Mouse (Mus musculus) CH12.LX (cell line): ENCODE results near the gene Rnf43. TPM values are rescaled to one million over a fixed set of nuclear protein-coding genes. Genes with fewer than 3 reads are reported as not detected.

Source experiments
- DNase-seq: peaks from one replicate; pipeline ENCODE4 v3.0.0-alpha.2; 2013; ENCODE audit errors: extremely low read depth
- H3K27ac ChIP-seq: 2 replicates; pipeline ENCODE4 v1.5.1; 2012; ENCODE audit warnings: low read depth, mild to moderate bottlenecking, control low read depth, moderate library complexity; ENCODE audit not compliant: insufficient read depth
- H3K27me3 ChIP-seq: replicated peaks from 2 replicates; pipeline ENCODE3; 2012; ENCODE audit warnings: inconsistent platforms
- H3K36me3 ChIP-seq, 2 experiments: replicated peaks in 1 of 2; 2 replicates each; pipeline versions ENCODE3 to v1.6.1; 2012; ENCODE audit warnings: inconsistent platforms in 1 of 2, low read length in 1 of 2, mild to moderate bottlenecking in 1 of 2, mixed read lengths in 1 of 2, moderate library complexity in 1 of 2; ENCODE audit not compliant: control insufficient read depth in 1 of 2, insufficient read depth in 1 of 2
- H3K4me1 ChIP-seq, 2 experiments: 2 replicates each; pipeline ENCODE4 v1.6.1; 2012; ENCODE audit warnings: inconsistent platforms in 1 of 2, moderate library complexity in 1 of 2; ENCODE audit not compliant: insufficient read depth in 2 of 2, control insufficient read depth in 1 of 2
- H3K4me2 ChIP-seq: 2 replicates; pipeline ENCODE4 v1.6.1; 2012; ENCODE audit warnings: low read depth, mild to moderate bottlenecking, control low read depth; ENCODE audit not compliant: poor library complexity, insufficient read depth, severe bottlenecking
- H3K4me3 ChIP-seq, 3 experiments: fragments of 150-350 bp in 1 of 3; sonication (generic) in 1 of 3; replicated peaks in 1 of 3; 2 replicates each; pipeline versions ENCODE3 to v1.5.1; 2011 to 2012; ENCODE audit warnings: low read depth in 2 of 3, low read length in 2 of 3, mild to moderate bottlenecking in 2 of 3, moderate library complexity in 2 of 3, control low read depth in 1 of 3, improper control_type of control experiment in 1 of 3, inconsistent platforms in 1 of 3, mixed read lengths in 1 of 3; ENCODE audit not compliant: poor library complexity in 1 of 3
- H3K79me2 ChIP-seq: replicated peaks from 2 replicates; pipeline ENCODE4 v1.6.1; 2012; ENCODE audit warnings: mild to moderate bottlenecking, moderate library complexity; ENCODE audit not compliant: control insufficient read depth, poor library complexity, insufficient read depth, severe bottlenecking; ENCODE audit errors: extremely low read depth
- H3K9ac ChIP-seq: 2 replicates; pipeline ENCODE4 v1.6.1; 2012; ENCODE audit warnings: low read depth, mild to moderate bottlenecking, control low read depth, moderate library complexity; ENCODE audit not compliant: insufficient read depth
- H3K9me3 ChIP-seq: replicated peaks from 2 replicates; pipeline ENCODE3; 2012; ENCODE audit warnings: low read length, inconsistent platforms, mixed read lengths
- CHD2 ChIP-seq: IDR thresholded peaks from 2 replicates; pipeline ENCODE4 v1.6.1; 2011; ENCODE audit warnings: low read length, improper control_type of control experiment
- CTCF ChIP-seq, 2 experiments: IDR thresholded peaks in 1 of 2; conservative IDR thresholded peaks in 1 of 2; 2 replicates each; pipeline ENCODE4 v1.5.1; 2011 to 2012; ENCODE audit warnings: low read depth in 2 of 2, low read length in 2 of 2, improper control_type of control experiment in 1 of 2, inconsistent platforms in 1 of 2, mild to moderate bottlenecking in 1 of 2, moderate library complexity in 1 of 2
- E2F4 ChIP-seq: IDR thresholded peaks from 2 replicates; pipeline ENCODE4 v1.6.1; 2011; ENCODE audit warnings: low read depth, low read length, improper control_type of control experiment; ENCODE audit not compliant: insufficient replicate concordance
- ELF1 ChIP-seq: IDR thresholded peaks from 2 replicates; pipeline ENCODE4 v1.6.1; 2014; ENCODE audit warnings: low read depth, mild to moderate bottlenecking, inconsistent platforms, low read length, improper control_type of control experiment
- ETS1 ChIP-seq: conservative IDR thresholded peaks from 2 replicates; pipeline ENCODE4 v1.6.1; 2012; ENCODE audit warnings: low read depth, mild to moderate bottlenecking, inconsistent platforms, low read length, improper control_type of control experiment, moderate library complexity
- HCFC1 ChIP-seq: IDR thresholded peaks from 2 replicates; pipeline ENCODE4 v1.6.1; 2012; ENCODE audit warnings: low read depth, mild to moderate bottlenecking, inconsistent platforms, low read length, improper control_type of control experiment
- IRF4 ChIP-seq: IDR thresholded peaks from 2 replicates; pipeline ENCODE4 v1.6.1; 2014; ENCODE audit warnings: low read depth, mild to moderate bottlenecking, inconsistent platforms, low read length, improper control_type of control experiment
- JUN ChIP-seq: IDR thresholded peaks from 2 replicates; pipeline ENCODE4 v1.6.1; 2011; ENCODE audit warnings: low read depth, mild to moderate bottlenecking, low read length, improper control_type of control experiment, moderate library complexity; ENCODE audit not compliant: insufficient read depth
- JUND ChIP-seq: conservative IDR thresholded peaks from 2 replicates; pipeline ENCODE4 v1.6.1; 2011; ENCODE audit warnings: low read depth, low read length, improper control_type of control experiment
- KAT2A ChIP-seq: IDR thresholded peaks from 2 replicates; pipeline ENCODE4 v1.6.1; 2012; ENCODE audit warnings: low read length, improper control_type of control experiment, inconsistent platforms; ENCODE audit not compliant: insufficient replicate concordance
- MEF2A ChIP-seq: IDR thresholded peaks from 2 replicates; pipeline ENCODE4 v1.6.1; 2014; ENCODE audit warnings: low read depth, mild to moderate bottlenecking, inconsistent platforms, low read length, improper control_type of control experiment, borderline replicate concordance
- MYC ChIP-seq: IDR thresholded peaks from 2 replicates; pipeline ENCODE4 v1.6.1; 2011; ENCODE audit warnings: low read depth, mild to moderate bottlenecking, improper control_type of control experiment, low read length
- NELFE ChIP-seq: IDR thresholded peaks from 2 replicates; pipeline ENCODE4 v1.6.1; 2011; ENCODE audit warnings: low read depth, low read length, improper control_type of control experiment
- NRF1 ChIP-seq: IDR thresholded peaks from 2 replicates; pipeline ENCODE4 v1.6.1; 2014; ENCODE audit warnings: low read depth, mild to moderate bottlenecking, inconsistent platforms, low read length, improper control_type of control experiment, moderate library complexity
- POLR2A ChIP-seq: IDR thresholded peaks from 2 replicates; pipeline ENCODE4 v1.6.1; 2011; ENCODE audit warnings: low read depth, mild to moderate bottlenecking, improper control_type of control experiment, low read length
- POLR2AphosphoS2 ChIP-seq: IDR thresholded peaks from 2 replicates; pipeline ENCODE4 v1.6.1; 2011; ENCODE audit warnings: low read depth, low read length, improper control_type of control experiment
- RCOR1 ChIP-seq: conservative IDR thresholded peaks from 2 replicates; pipeline ENCODE4 v1.6.1; 2012; ENCODE audit warnings: low read depth, mild to moderate bottlenecking, inconsistent platforms, low read length, improper control_type of control experiment
- SIN3A ChIP-seq: IDR thresholded peaks from 2 replicates; pipeline ENCODE4 v1.6.1; 2012; ENCODE audit warnings: low read length, improper control_type of control experiment, inconsistent platforms
- SMC3 ChIP-seq: IDR thresholded peaks from 2 replicates; pipeline ENCODE4 v1.6.1; 2011; ENCODE audit warnings: low read depth, low read length, improper control_type of control experiment
- UBTF ChIP-seq: IDR thresholded peaks from 2 replicates; pipeline ENCODE4 v1.6.1; 2012; ENCODE audit warnings: low read depth, mild to moderate bottlenecking, inconsistent platforms, low read length, improper control_type of control experiment, moderate library complexity
- ZC3H11A ChIP-seq: IDR thresholded peaks from 2 replicates; pipeline ENCODE4 v1.6.1; 2012; ENCODE audit warnings: low read depth, mild to moderate bottlenecking, inconsistent platforms, low read length, improper control_type of control experiment
- ZKSCAN1 ChIP-seq: IDR thresholded peaks from 2 replicates; pipeline ENCODE4 v1.6.1; 2012; ENCODE audit warnings: low read depth, inconsistent platforms, low read length, improper control_type of control experiment, borderline replicate concordance
- ZMIZ1 ChIP-seq: IDR thresholded peaks from 2 replicates; pipeline ENCODE4 v1.6.1; 2012; ENCODE audit warnings: low read depth, mild to moderate bottlenecking, inconsistent platforms, low read length, improper control_type of control experiment
- ZNF384 ChIP-seq: IDR thresholded peaks from 2 replicates; pipeline ENCODE4 v1.6.1; 2012; ENCODE audit warnings: low read depth, low read length, improper control_type of control experiment, inconsistent platforms
- dilution Hi-C: fragments of 300-500 bp; cut with MboI; formaldehyde crosslinking; loops from 2 replicates; pipeline ENCODE4 v1.14.3; 2020; ENCODE audit warnings: low sequenced_read_pairs; ENCODE audit not compliant: extremely low pct_unique_long_range_greater_than_20kb, extremely low pct_ligation_motif_present
- in situ Hi-C: fragments of 300-500 bp; cut with MboI; formaldehyde crosslinking; loops from 3 replicates; pipeline ENCODE4 v1.14.3; 2019; ENCODE audit warnings: low sequenced_read_pairs, low pct_ligation_motif_present, low pct_unique_long_range_greater_than_20kb, mixed read lengths
- polyA plus RNA-seq: library from polyadenylated mRNA; unstranded; fragments of >175 nt; gene quantifications from 2 replicates; pipeline ENCODE4 v1.2.1, GENCODE M21; 2012; ENCODE audit warnings: low read depth; ENCODE audit not compliant: insufficient read length
- total RNA-seq, 2 experiments: library from RNA; depleted of rRNA; stranded (reverse); fragments of 300-350 nt in 1 of 2; fragments of >200 nt in 1 of 2; gene quantifications; 2 replicates each; pipeline ENCODE4 v1.2.3; 2012 to 2014

The Rnf43 gene
- total and polyA plus RNA-seq, 3 experiments = 12.2 to 27.7 (median 26.3) TPM

DNA sequence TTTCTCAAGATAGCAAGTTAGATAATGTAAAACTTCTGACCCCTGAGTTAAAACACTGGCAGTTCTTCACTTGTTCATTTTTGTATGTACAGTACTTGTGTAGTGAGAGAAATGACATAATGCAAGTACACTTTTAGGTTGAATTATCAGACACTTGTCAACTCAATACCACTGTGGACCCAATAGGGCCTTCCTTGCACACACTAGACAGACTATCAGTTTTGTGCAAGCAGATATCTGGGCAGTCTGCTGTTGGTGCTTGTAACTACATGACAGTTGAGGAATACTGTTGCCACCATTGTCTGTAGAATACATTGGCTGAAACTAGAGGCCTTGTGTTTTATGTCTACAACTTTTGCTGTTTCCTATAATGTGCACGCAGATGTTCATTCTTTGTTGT lies 10.8 kb downstream of the Rnf43 start:
- Histone ChIP-seq H3K4me2 (no peak overlapping the region), H3K9ac (no peak overlapping the region), H3K36me3 (peaks cover 7 to 57% of the 10 kb centered on the region in 2 experiments), H3K4me1 (peaks cover 11 to 78% of the 10 kb centered on the region in 2 experiments), H3K27me3 (no peaks in the 10 kb centered on the region), H3K79me2 (peaks cover 89% of the 10 kb centered on the region), H3K4me3 (no peak overlapping the region), H3K9me3 (peaks cover 4% of the 10 kb centered on the region)
- no peak for DNase-seq
- in situ Hi-C loops = no loop called here
- TF ChIP-seq ETS1 (no peak), NELFE (no peak), ZNF384 (no peak), ZC3H11A (no peak), CTCF (conservative IDR thresholded peaks at IDR 0.05 in 1 of 2, IDR thresholded peaks at IDR 0.05 in 1 of 2; ENCODE audit: low read depth in 2 of 2, low read length in 2 of 2) (no peak), SIN3A (no peak), SMC3 (no peak), ZMIZ1 (no peak), E2F4 (no peak), HCFC1 (no peak), ZKSCAN1 (no peak), MYC (no peak), UBTF (no peak), MEF2A (no peak), POLR2A (no peak), NRF1 (no peak), RCOR1 (no peak), POLR2AphosphoS2 (no peak)
- TF ChIP-seq, all 38 proteins: peak for 0
- H3K27ac ChIP-seq = no peak overlapping the region
- dilution Hi-C loops = no loop called here

DNA sequence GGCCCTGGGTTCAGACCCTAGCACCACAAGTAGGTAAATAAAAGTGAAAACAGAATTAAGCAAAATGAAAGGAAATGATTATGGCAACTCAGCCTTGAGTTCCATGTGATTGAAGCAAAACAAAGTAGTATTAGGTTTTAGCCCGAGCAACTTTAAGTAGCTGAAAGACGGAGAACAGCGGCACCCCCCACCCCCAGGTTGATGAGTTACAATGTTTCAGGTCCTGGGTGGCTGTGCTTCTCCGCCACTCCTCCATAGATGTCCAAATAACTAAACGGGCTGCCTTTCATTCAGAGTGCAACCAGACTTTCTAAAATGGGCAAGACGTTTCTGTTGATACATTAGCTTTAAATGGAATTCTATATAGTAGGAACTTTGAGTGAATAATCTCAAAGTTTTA lies 13.1 kb downstream of the Rnf43 start:
- peaks cover 4% of the 10 kb centered on the region for H3K9me3 ChIP-seq
- H3K4me1 ChIP-seq = peaks cover 13 to 75% of the 10 kb centered on the region in 2 experiments; a peak in 3 of 4 replicates
- H3K36me3 ChIP-seq = peaks cover 7 to 53% of the 10 kb centered on the region in 2 experiments
- TF ChIP-seq SMC3 = no peak
- TF ChIP-seq JUND = no peak
- TF ChIP-seq CHD2 = no peak
- no peak for TF ChIP-seq IRF4
- no peak for TF ChIP-seq ELF1
- no peak for TF ChIP-seq KAT2A
- TF ChIP-seq RCOR1 = no peak
- TF ChIP-seq ZC3H11A = no peak
- no peak for TF ChIP-seq JUN
- no peaks in the 10 kb centered on the region for H3K27me3 ChIP-seq
- in situ Hi-C loops (no loop called here), dilution Hi-C loops (no loop called here)
- no peak overlapping the region for H3K4me3 ChIP-seq
- H3K4me2 ChIP-seq = no peak overlapping the region
- H3K79me2 ChIP-seq = peaks cover 88% of the 10 kb centered on the region
- DNase-seq = no peak
- no peak overlapping the region for H3K9ac ChIP-seq
- no peak overlapping the region for H3K27ac ChIP-seq
